Mouse (Mus musculus) brain, embryonic 14.5 days (tissue): ENCODE measurements around the gene Oxsm.

Experiments used
- CTCF ChIP-seq: fragments of 200-500 bp; IDR thresholded peaks from 2 replicates; pipeline ENCODE4 v1.5.1; 2012; ENCODE audit warnings: inconsistent platforms, mild to moderate bottlenecking, moderate library complexity, borderline replicate concordance; ENCODE audit not compliant: insufficient read depth, insufficient read length; ENCODE audit errors: extremely low read depth
- POLR2A ChIP-seq: fragments of 200-500 bp; IDR thresholded peaks from 2 replicates; pipeline ENCODE4 v1.6.1; 2012; ENCODE audit warnings: mild to moderate bottlenecking, inconsistent platforms, borderline replicate concordance; ENCODE audit not compliant: poor library complexity, insufficient read depth, insufficient read length, severe bottlenecking; ENCODE audit errors: extremely low read depth

DNA sequence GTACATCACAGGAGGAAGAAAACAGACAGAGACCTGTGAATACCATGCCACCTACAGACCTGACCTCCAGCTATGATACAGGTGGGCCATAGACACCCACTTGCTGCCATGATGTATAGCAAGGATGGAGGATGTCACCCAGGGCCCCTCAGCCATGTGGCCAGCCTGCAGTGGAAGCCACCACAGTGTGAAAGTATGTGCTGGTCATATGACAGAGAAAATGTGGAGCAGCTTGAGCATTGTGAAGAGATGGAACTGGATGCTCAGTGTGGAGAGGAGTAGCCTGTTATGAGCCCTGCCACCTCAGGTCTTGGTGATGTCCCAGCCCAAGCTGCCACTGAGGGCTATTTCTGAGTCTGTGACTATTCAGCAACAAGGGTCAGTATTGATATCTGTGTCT is 19.0 kb downstream of the Oxsm start:
- TF ChIP-seq CTCF (no peak), POLR2A (no peak)
